Mouse (Mus musculus) retina, postnatal 1 day (tissue): ENCODE data around the gene Nav2.

Source experiments
- DNase-seq: peaks from one replicate; pipeline ENCODE4 v3.0.0-alpha.2; 2012

Nav2 gene

DNA sequence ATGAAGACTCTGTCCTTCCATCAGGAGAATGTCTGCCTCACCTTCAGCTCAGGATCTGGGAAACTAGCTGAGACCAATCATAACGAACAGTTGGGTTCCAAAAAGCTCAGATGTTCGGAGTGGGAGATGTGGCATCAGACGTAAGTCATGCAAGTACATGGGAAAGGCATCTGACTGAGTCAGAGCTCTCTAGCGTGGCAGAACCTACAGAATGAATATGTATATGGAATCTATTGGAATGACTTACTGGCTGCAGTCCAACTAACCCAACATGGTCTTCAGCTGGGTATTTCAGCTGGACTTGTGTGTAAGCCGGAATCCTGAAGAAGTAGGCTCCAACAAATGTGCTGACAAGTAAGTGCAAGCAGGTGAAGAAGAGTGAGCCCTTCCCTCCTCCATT lies 199.6 kb downstream of the Nav2 start:
- DNase-seq, result no peak

DNA sequence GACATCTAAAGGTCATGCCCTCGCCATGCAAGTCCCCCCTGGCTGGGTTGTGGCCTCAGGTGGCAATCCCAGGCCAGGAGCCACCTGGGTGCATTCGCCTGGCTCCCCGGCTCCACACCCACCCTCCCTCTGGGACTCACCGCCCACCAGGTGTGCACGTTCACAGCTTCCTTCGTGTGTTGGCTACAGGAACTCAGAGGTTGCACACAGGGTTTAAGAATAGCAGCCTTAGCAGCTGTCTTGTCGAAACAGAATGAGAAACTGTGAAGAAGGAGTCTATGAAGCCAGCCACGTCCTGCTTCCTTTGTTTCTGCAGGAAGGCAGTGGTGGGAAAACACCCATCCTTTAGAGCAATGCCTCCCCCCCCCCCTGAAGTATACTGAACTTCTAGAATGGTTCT lies 210.5 kb downstream of the Nav2 start:
- no peak for DNase-seq

DNA sequence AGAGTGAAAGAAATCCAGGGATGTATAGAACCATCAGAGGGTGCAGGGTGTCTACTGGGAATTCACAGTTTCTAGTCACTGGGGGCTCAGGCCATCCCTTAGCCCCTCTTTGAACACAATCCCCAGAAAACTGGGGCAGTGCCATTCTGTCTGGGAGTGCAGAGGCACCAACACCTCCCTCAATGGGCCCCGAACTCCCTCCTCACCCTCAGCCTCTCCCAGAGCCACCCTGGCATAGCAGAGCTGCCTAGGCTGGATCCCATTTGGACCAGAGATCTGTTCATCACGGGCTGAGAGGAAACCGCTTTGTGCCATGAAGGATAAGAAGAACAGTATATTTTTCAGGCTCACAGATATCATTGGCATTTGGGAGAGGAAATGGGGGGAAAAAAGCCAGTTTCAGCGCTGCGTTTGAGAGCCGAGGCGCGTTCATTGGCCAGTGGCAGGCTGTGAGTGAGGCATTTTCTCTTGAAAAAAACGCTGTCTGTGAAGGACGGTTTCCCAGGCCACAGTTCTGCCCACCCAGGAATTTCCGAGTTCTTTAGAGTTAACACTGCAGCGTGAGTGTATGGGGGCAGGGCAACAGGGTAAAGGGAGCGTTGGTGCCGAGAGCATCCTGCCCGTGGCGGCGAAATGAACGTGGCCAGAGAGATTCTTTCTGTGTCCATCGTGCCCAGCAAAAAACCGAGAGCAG lies 211.4 kb downstream of the Nav2 start:
- peak; percentile 43 for DNase-seq

DNA sequence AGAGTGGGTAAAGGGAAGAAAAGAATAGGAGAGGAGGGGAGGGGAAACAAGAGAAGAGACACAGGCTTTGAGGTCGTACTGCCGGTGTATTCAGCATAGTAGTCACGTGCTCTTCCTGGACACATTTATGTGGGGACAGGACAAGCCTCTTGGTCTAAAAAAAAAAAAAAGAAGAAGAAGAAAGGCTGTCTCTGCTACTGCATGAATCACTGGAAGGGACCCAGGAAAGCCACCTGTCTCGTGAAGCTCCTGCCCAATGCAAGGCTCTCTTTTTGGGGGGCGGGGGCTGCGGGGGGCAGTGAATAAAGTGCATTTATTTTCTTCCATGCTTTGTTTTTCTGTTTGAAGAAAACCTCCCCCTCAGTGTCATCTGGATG lies 212.0 kb downstream of the Nav2 start:
- no peak for DNase-seq

DNA sequence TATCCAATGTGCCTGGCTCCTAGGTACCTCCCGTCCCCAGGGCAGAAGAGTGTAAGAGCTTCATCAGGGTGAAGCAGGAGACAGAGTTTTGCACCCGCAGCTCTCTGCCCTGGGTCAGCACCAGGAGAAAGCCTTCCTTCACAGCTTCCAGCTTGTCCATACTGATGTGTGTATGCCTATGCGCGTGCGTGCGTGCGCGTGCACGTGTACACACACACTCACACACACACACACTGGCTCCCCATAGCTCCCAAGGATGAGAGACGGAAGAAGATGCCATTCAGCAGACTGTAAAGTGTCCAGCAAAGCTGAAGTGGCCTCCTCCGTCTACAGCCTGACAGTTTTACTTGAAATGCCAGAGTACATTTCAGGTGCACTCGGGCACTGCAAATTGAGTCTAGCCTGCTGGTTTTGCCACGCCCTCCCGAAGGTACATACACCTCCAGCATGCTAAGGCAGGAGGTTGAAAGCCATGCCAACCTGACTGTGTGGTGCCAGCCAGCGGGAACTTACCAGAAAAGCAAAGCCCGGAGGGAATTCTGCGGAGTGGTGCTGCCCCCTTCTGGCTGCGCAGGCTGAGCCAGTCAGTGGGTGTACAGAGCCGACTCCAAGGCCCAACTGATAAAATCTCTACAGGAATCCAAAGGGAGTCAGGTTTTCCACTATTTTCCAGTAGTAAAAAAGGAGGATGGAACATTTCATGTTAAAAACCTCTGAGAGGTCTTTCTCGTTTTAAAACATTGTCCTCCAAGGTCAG lies 212.6 kb downstream of the Nav2 start:
- peak; percentile 87 for DNase-seq

- DNase-seq, result no peak
Observed at GRCm38 (mm10) chr7:49122498-49122897, 214.0 kb downstream of the Nav2 start.

GRCm38 (mm10) chr7:49125545-49125944 lies 217.0 kb downstream of the Nav2 start:
- DNase-seq, result peak; percentile 79

GRCm38 (mm10) chr7:49128224-49128623 lies 219.7 kb downstream of the Nav2 start:
- DNase-seq, result no peak

- DNase-seq, result peak; percentile 88
Observed at GRCm38 (mm10) chr7:49132851-49133351, 224.4 kb downstream of the Nav2 start.

DNA sequence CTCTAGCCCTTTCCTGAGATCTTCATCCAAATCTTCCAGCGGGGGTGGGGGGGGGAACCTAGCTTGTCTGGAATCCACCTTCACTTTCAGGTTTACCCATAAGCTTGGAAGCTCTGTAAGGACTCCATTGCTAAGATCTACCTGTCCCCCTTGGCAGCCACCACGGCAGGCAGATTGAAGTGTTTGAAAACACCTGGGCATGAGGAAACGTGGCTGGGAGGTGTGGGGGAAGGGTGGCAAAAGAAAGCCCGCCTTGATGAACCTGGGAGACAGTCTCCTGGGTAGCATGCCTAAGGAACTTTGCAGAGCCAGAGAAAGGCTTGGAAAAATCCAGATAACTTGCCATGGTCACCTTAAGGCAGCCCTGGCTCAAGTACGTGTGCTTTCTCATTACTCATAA lies 225.9 kb downstream of the Nav2 start:
- no peak for DNase-seq

- DNase-seq, result no peak
Observed at GRCm38 (mm10) chr7:49139762-49140161, 231.2 kb downstream of the Nav2 start.

DNA sequence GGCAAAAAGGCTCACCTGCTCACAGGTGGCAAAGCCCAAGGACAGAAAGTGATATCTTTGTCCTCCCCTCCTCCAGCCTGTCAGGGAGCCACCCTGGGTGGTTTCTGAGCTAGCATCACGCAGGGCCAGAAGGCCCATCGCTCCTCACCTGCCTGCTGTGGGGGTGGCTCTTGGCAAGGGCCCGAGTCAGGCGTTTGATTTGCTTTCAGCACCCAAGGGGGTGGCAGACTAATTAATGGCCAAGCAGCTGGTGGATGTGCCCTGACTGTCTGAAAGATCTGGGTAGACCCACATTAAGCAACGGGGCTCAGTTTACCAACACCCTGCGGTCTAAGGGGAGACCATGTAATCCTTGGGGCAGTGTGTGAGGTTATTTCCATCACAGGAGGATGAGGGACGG lies 235.4 kb downstream of the Nav2 start:
- no peak for DNase-seq

DNA sequence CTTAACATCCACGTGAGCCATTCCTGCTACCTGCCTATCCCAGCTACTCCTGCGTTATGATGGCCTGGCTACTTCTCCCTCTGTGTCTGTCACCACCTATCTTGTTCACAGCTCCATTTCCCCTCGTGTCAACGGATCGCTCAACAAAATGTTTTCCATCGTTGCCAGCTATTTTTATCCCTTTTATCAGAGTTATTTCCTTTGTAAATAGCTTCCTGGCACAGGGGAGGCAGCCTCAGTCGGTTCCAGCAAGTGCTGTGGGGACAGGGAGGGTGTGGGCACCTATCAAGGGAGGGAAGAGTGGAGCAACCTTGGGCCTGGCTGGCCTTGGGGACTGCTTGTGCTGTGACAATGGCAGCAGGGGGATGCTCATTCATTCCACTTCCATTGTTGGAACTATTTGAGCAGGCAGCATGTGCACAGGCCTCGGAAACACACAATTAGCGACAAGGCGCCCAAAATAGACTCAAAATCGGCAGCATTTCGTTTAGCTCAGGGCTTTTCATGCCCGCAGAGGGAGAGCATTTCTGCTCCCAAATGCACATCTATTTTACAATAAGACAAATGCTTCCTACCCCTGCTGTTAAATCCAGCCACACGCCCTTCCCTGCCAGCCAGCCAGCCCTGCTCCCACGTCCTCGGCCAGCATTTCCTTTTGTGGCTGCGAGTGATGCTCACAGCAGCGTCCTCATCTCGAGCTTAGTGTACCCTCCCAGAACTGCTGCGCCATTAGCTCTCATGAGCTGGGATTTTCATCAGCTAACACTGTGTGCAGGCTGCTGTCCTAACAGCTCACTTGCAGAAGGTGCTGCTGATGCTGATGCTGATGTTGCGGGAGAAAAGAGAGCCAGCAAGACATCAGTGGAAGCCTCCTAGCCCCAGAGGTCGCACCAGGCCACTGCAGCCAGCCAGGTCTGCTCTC lies 237.5 kb downstream of the Nav2 start:
- peak; percentile 38 for DNase-seq

GRCm38 (mm10) chr7:49152297-49152696 lies 243.8 kb downstream of the Nav2 start:
- DNase-seq, result no peak

DNA sequence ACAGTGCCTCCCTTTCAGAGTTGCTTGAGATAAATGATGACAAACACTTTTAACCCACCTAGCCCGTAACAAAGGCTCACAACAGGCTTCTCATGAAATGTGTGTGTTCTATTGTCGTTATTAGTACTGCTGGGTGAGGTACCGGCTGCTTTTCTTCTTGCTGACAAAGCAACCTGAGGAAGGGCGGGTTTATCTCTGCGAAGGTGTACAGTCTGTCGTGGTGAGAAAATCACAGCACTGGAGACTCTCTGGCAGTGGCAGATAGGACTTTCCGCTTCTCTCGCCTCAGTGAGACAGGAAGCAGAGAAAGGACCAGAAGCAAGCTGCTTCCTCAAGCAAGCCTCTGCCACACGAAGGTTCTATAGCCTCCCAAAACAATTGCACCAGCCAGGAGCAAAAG lies 244.2 kb downstream of the Nav2 start:
- no peak for DNase-seq

DNA sequence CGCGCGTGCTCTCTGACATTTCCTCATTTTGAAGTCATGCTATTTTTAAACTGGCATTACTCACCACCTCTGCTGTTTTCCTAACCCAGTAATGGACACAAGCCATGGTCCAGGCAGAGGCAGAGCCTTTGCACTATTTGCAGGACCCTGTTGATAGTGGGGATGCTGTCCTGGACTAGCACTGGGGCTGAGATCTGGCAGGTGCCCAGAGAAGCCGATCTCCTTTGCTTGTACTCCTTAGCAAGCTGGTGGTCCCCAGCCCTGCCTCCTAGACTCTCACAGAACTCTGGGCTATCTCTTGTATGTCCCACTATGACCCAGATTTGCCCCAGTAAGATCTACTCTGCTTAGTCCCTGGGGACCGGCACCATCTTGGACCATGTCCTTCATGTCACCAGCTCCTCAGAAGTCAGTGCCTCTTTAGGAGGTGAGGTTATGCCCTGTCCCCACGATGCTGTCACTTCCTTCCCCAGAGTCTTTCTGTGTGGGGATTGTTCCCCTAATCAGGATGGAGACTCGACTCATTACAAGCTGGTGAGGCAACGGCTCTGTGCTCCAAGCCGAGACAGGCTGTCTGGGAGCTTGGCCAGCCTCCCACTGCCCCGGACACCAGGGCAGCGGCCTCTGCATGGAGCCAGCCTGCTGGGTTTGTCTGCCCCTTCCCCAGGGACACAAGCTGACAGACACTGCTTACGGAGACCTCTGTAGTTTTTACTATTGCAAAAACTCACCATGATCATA lies 250.3 kb downstream of the Nav2 start:
- DNase-seq, result peak; percentile 71

GRCm38 (mm10) chr7:49159646-49160555 lies 251.4 kb downstream of the Nav2 start:
- DNase-seq, result peak; percentile 92

- no peak for DNase-seq
Observed at GRCm38 (mm10) chr7:49162079-49162478, 253.6 kb downstream of the Nav2 start.

DNA sequence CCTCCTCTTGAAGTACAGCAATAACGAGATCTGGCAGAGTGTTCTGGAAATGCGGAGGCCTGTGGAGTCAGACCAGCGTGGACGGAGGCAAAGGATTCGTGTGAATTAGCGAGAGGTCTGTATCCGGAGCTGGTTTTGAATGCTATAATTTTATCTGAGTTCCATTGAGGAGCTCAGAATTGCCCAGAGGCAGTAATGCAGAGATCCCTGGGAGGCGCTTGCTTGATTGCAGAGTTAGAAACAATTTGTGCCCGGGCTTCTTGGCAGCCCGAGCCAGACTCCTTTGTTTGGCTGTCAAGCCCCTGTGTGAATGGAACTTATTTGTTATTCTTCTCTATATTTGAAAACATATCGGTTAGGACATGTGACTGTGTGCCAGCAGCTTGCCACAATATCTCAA lies 255.3 kb downstream of the Nav2 start:
- DNase-seq, result no peak

DNA sequence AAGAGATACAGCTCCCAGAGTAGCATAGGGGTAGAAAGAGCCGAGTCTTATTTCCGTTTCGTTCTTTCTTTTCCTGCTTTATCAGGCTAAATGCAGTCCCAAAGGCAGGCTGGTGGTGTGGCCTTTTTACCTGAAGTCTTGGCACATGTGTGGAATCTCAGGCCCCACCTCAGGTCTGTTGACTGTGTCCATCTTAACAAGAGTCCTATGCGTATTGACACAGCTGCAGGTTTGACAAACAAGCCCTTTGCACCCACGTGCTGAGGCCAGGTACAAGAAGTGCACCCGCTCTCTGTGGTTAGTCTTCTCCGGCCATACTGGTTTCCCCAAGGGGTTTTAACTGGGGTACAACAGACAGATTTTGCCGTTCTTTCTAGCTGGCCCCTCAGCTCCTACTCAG lies 256.4 kb downstream of the Nav2 start:
- DNase-seq, result no peak

- DNase-seq, result no peak
Observed at GRCm38 (mm10) chr7:49172926-49173325, 264.4 kb downstream of the Nav2 start.
